Mouse (Mus musculus) testis, postnatal 10 days (tissue): Measurements from ENCODE around the gene Smad1.
A peak's percentile ranks its signal among the peaks of the same experiment; 100 is the strongest.

Source experiments
- DNase-seq: peaks from one replicate; pipeline ENCODE4 v3.0.0; 2021; ENCODE audit warnings: low spot score

Smad1 gene

GRCm38 (mm10) chr8:79297763-79298162, 101.6 kb downstream of the Smad1 start:
- DNase-seq, result peak; percentile 85

- DNase-seq, result no peak
These were observed 103.8 kb downstream of the Smad1 start for GRCm38 (mm10) chr8:79295276-79296105.

- DNase-seq, result peak; percentile 98
These were observed 104.6 kb downstream of the Smad1 start, which contains the start of gene Mmaa for GRCm38 (mm10) chr8:79294610-79295275. Mmaa (minus strand) TSS chr8:79294937.

GRCm38 (mm10) chr8:79293841-79294240, 105.5 kb downstream of the Smad1 start:
- no peak for DNase-seq

- DNase-seq, result no peak
These were observed 106.5 kb downstream of the Smad1 start for GRCm38 (mm10) chr8:79292712-79293264.

GRCm38 (mm10) chr8:79289592-79289991, 109.7 kb downstream of the Smad1 start:
- DNase-seq, result peak; percentile 58

- DNase-seq, result no peak
These were observed 110.6 kb downstream of the Smad1 start for GRCm38 (mm10) chr8:79288681-79289080.
